Mouse (Mus musculus): ENCODE results near the gene Jund. TPM values are rescaled to one million over a fixed set of nuclear protein-coding genes. Genes with fewer than 3 reads are reported as not detected.

Jund gene
- total RNA-seq (2012; rRNA removed) (11.1 and 16.5 TPM in 2 replicates), polyA plus RNA-seq (2012; ENCODE audit: insufficient read depth in 1 of 2, insufficient read length in 2 of 2, low read depth in 1 of 2, low replicate concordance in 2 of 2, missing spikeins in 1 of 2) (10 to 100 TPM in 1 of 2 experiments, not detected in 1; 18.8 TPM)

- TF ChIP-seq POLR2A (IDR thresholded peaks at IDR 0.05; ENCODE audit: control insufficient read depth in 1 of 2, insufficient read depth in 1 of 2, low read depth in 1 of 2, low read length in 2 of 2, poor library complexity in 1 of 2), result peak; percentile 98 to 100
- peak; percentile 99 for TF ChIP-seq ETS1 (IDR thresholded peaks at IDR 0.05; ENCODE audit: low read depth, low read length)
- TF ChIP-seq HCFC1 (IDR thresholded peaks at IDR 0.05; ENCODE audit: low read depth, low read length), result peak; percentile 81
- TF ChIP-seq RCOR1 (IDR thresholded peaks at IDR 0.05; ENCODE audit: low read depth, low read length), result no peak
- TF ChIP-seq BHLHE40 (IDR thresholded peaks at IDR 0.05; ENCODE audit: borderline replicate concordance, low read depth, low read length), result 0 out of 2 replicates have a peak, but pooled peaks have one; percentile 43
- no peak for TF ChIP-seq ZNF384 (IDR thresholded peaks at IDR 0.05; ENCODE audit: low read depth, low read length)
- TF ChIP-seq UBTF (IDR thresholded peaks at IDR 0.05; ENCODE audit: borderline replicate concordance, insufficient read depth, low read depth, low read length), result no peak
- peak; percentile 96 for TF ChIP-seq POLR2AphosphoS2 (IDR thresholded peaks at IDR 0.05; ENCODE audit: low read length)
- peak; percentile 49; the same call in 1 of the 2 replicates for TF ChIP-seq GABPA (IDR thresholded peaks at IDR 0.05; ENCODE audit: low read depth, low read length)
- peak; percentile 1; the same call in 1 of the 2 replicates for TF ChIP-seq TCF12 (IDR thresholded peaks at IDR 0.05; ENCODE audit: low read depth, low read length)
- peak; percentile 98 for TF ChIP-seq NELFE (IDR thresholded peaks at IDR 0.05; ENCODE audit: low read depth, low read length)
- no peak for TF ChIP-seq SMC3 (IDR thresholded peaks at IDR 0.05; ENCODE audit: low read depth, low read length)
- TF ChIP-seq POLR2AphosphoS5 (IDR thresholded peaks at IDR 0.05; ENCODE audit: borderline replicate concordance, low read depth, low read length), result no peak
- peak; percentile 39; the same call in 1 of the 2 replicates for TF ChIP-seq MEF2A (IDR thresholded peaks at IDR 0.05; ENCODE audit: extremely low read depth, insufficient replicate concordance, low read depth, low read length, poor library complexity, severe bottlenecking)
- TF ChIP-seq CHD2 (IDR thresholded peaks at IDR 0.05; ENCODE audit: low read length), result peak; percentile 16; the same call in 1 of the 2 replicates
- 0 out of 2 replicates have a peak, but pooled peaks have one; percentile 29 for TF ChIP-seq E2F4 (IDR thresholded peaks at IDR 0.05; ENCODE audit: borderline replicate concordance, low read depth, low read length)
- no peak for TF ChIP-seq ZKSCAN1 (IDR thresholded peaks at IDR 0.05; ENCODE audit: low read depth, low read length)
- TF ChIP-seq RAD21 (IDR thresholded peaks at IDR 0.05; ENCODE audit: low read depth, low read length), result no peak
- TF ChIP-seq MYC (IDR thresholded peaks at IDR 0.05; ENCODE audit: low read depth, low read length), result 0 out of 2 replicates have a peak, but pooled peaks have one; percentile 46
- no peak for TF ChIP-seq CHD1 (IDR thresholded peaks at IDR 0.05; ENCODE audit: low read depth, low read length)
- no peak for TF ChIP-seq ZC3H11A (IDR thresholded peaks at IDR 0.05; ENCODE audit: low read depth, low read length)
- TF ChIP-seq TBP (IDR thresholded peaks at IDR 0.05; ENCODE audit: low read depth, low read length), result peak; percentile 96
- no peak for TF ChIP-seq TAL1 (IDR thresholded peaks at IDR 0.05; ENCODE audit: low read length)
- TF ChIP-seq GATA1 (IDR thresholded peaks at IDR 0.05; ENCODE audit: low read depth, low read length), result no peak
- TF ChIP-seq SIN3A (IDR thresholded peaks at IDR 0.05; ENCODE audit: low read length), result peak; percentile 98
- TF ChIP-seq ELF1 (IDR thresholded peaks at IDR 0.05; ENCODE audit: low read depth, low read length), result peak; percentile 79
- TF ChIP-seq USF1 (IDR thresholded peaks at IDR 0.05; ENCODE audit: low read depth, low read length), result no peak; the same call in 1 of the 2 replicates
- peak; percentile 99 for TF ChIP-seq ZMIZ1 (IDR thresholded peaks at IDR 0.05; ENCODE audit: low read depth, low read length)
- TF ChIP-seq EP300 (IDR thresholded peaks at IDR 0.05; ENCODE audit: low read depth in 1 of 2, low read length in 2 of 2), result peak in 1 of 2 experiments; percentile 9; a peak in 1 of 4 replicates
- peak; percentile 82 for TF ChIP-seq MAZ (IDR thresholded peaks at IDR 0.05; ENCODE audit: low read depth, low read length)
- peak; percentile 81 for TF ChIP-seq MAX (IDR thresholded peaks at IDR 0.05; ENCODE audit: low read length)
- TF ChIP-seq MXI1 (IDR thresholded peaks at IDR 0.05; ENCODE audit: low read depth, low read length), result peak; percentile 84
- TF ChIP-seq JUND (IDR thresholded peaks at IDR 0.05; ENCODE audit: low read depth, low read length), result peak; percentile 62; the same call in 1 of the 2 replicates
- TF ChIP-seq CTCF (IDR thresholded peaks at IDR 0.05 in 2 of 3, conservative IDR thresholded peaks at IDR 0.05 in 1 of 3; ENCODE audit: control insufficient read depth in 1 of 3, insufficient read depth in 1 of 3, low read depth in 2 of 3, low read length in 3 of 3, poor library complexity in 1 of 3, severe bottlenecking in 1 of 3), result no peak
- Histone ChIP-seq H3K79me2 (ENCODE audit: control insufficient read depth, insufficient read depth, low read length, poor library complexity) (peaks cover 11% of the 10 kb centered on the region; the same call in 1 of the 2 replicates), H3K9ac (ENCODE audit: control insufficient read depth, low read depth, low read length, poor library complexity, severe bottlenecking) (peak within 1 kb of the TSS; percentile 78), H3K27ac (ENCODE audit: control insufficient read depth, low read depth, low read length) (peak within 1 kb of the TSS; percentile 67), H3K9me3 (replicated peaks; ENCODE audit: insufficient read depth, low read length) (no peaks in the 10 kb centered on the region), H3K27me3 (ENCODE audit: control insufficient read depth in 1 of 2, insufficient read depth in 2 of 2, low read length in 2 of 2) (no peaks in the 10 kb centered on the region), H3K36me3 (ENCODE audit: control insufficient read depth in 1 of 2, insufficient read depth in 2 of 2, low read length in 2 of 2) (peaks cover 0 to 4% of the 10 kb centered on the region in 2 experiments; a peak in 2 of 4 replicates), H3K4me1 (ENCODE audit: control insufficient read depth in 1 of 2, insufficient read depth in 2 of 2, low read length in 2 of 2) (peaks cover 10 to 26% of the 10 kb centered on the region in 2 experiments), H3K4me3 (ENCODE audit: control insufficient read depth in 1 of 2, insufficient read depth in 1 of 2, low read depth in 2 of 2, low read length in 2 of 2) (peak within 1 kb of the TSS; percentile 61 to 91)
- peak; percentile 98 for DNase-seq (ENCODE audit: low read depth, low spot score)
These were observed at the start of gene Jund for GRCm38 (mm10) chr8:70698310-70699109. TSS of gene Jund (plus strand) at chr8:70698949.

All from MEL (cell line).